Mouse (Mus musculus) MEL (cell line): ENCODE measurements at regions not wholly inside any gene's neighbourhood (a gene's known extent, or its start where the extent isn't known, plus 50 kb on each side); places are given as distances from the start of the nearest gene placed in this dataset.

Source experiments
- DNase-seq: peaks from one replicate; pipeline ENCODE4 v3.0.0; 2011; ENCODE audit warnings: low read depth, low spot score
- H3K27ac ChIP-seq: 2 replicates; pipeline ENCODE4 v1.5.1; 2012; ENCODE audit warnings: low read depth, mild to moderate bottlenecking, control low read depth, low read length, moderate library complexity; ENCODE audit not compliant: control insufficient read depth
- H3K27me3 ChIP-seq, 2 experiments: fragments of 150-350 bp in 1 of 2; sonication (generic) in 1 of 2; 2 replicates each; pipeline ENCODE4 v1.6.1; 2012; ENCODE audit warnings: low read length in 2 of 2, mild to moderate bottlenecking in 2 of 2, improper control_type of control experiment in 1 of 2, moderate library complexity in 1 of 2; ENCODE audit not compliant: insufficient read depth in 2 of 2, control insufficient read depth in 1 of 2
- H3K36me3 ChIP-seq, 2 experiments: 2 replicates each; pipeline ENCODE4 v1.6.1; 2012 to 2014; ENCODE audit warnings: low read length in 2 of 2, improper control_type of control experiment in 1 of 2, inconsistent platforms in 1 of 2, mild to moderate bottlenecking in 1 of 2; ENCODE audit not compliant: insufficient read depth in 2 of 2, control insufficient read depth in 1 of 2
- H3K4me1 ChIP-seq, 2 experiments: fragments of 150-350 bp in 1 of 2; sonication (generic) in 1 of 2; 2 replicates each; pipeline ENCODE4 v1.6.1; 2012; ENCODE audit warnings: low read length in 2 of 2, improper control_type of control experiment in 1 of 2, mild to moderate bottlenecking in 1 of 2; ENCODE audit not compliant: insufficient read depth in 2 of 2, control insufficient read depth in 1 of 2
- H3K4me3 ChIP-seq, 2 experiments: fragments of 150-350 bp in 1 of 2; sonication (generic) in 1 of 2; 2 replicates each; pipeline ENCODE4 v1.5.1; 2012; ENCODE audit warnings: low read depth in 2 of 2, low read length in 2 of 2, mild to moderate bottlenecking in 2 of 2, moderate library complexity in 2 of 2, control low read depth in 1 of 2, improper control_type of control experiment in 1 of 2; ENCODE audit not compliant: control insufficient read depth in 1 of 2, insufficient read depth in 1 of 2
- H3K79me2 ChIP-seq: 2 replicates; pipeline ENCODE4 v1.6.1; 2012; ENCODE audit warnings: mild to moderate bottlenecking, low read length, moderate library complexity; ENCODE audit not compliant: control insufficient read depth, poor library complexity, insufficient read depth
- H3K9ac ChIP-seq: 2 replicates; pipeline ENCODE4 v1.6.1; 2012; ENCODE audit warnings: low read depth, mild to moderate bottlenecking, control low read depth, low read length, moderate library complexity; ENCODE audit not compliant: control insufficient read depth, poor library complexity, severe bottlenecking
- H3K9me3 ChIP-seq: fragments of 150-350 bp; sonication (generic); replicated peaks from 2 replicates; pipeline ENCODE4 v1.6.1; 2012; ENCODE audit warnings: mild to moderate bottlenecking, low read length, improper control_type of control experiment, moderate library complexity; ENCODE audit not compliant: insufficient read depth
- BHLHE40 ChIP-seq: IDR thresholded peaks from 2 replicates; pipeline ENCODE4 v1.6.1; 2012; ENCODE audit warnings: low read depth, mild to moderate bottlenecking, inconsistent platforms, low read length, improper control_type of control experiment, borderline replicate concordance
- CHD1 ChIP-seq: IDR thresholded peaks from 2 replicates; pipeline ENCODE4 v1.6.1; 2012; ENCODE audit warnings: low read depth, mild to moderate bottlenecking, inconsistent platforms, low read length, improper control_type of control experiment
- CHD2 ChIP-seq: IDR thresholded peaks from 2 replicates; pipeline ENCODE4 v1.6.1; 2011; ENCODE audit warnings: low read length, improper control_type of control experiment
- CTCF ChIP-seq, 3 experiments: IDR thresholded peaks in 2 of 3; conservative IDR thresholded peaks in 1 of 3; 2 replicates each; pipeline ENCODE4 v1.5.1; 2011 to 2012; ENCODE audit warnings: low read length in 3 of 3, low read depth in 2 of 3, mild to moderate bottlenecking in 2 of 3, improper control_type of control experiment in 1 of 3, inconsistent platforms in 1 of 3, mixed read lengths in 1 of 3, moderate library complexity in 1 of 3; ENCODE audit not compliant: control insufficient read depth in 1 of 3, insufficient read depth in 1 of 3, poor library complexity in 1 of 3, severe bottlenecking in 1 of 3
- E2F4 ChIP-seq: IDR thresholded peaks from 2 replicates; pipeline ENCODE4 v1.6.1; 2011; ENCODE audit warnings: low read depth, low read length, improper control_type of control experiment, borderline replicate concordance
- ELF1 ChIP-seq: IDR thresholded peaks from 2 replicates; pipeline ENCODE4 v1.6.1; 2014; ENCODE audit warnings: low read depth, mild to moderate bottlenecking, inconsistent platforms, low read length, improper control_type of control experiment, moderate library complexity
- EP300 ChIP-seq, 2 experiments: IDR thresholded peaks; 2 replicates each; pipeline ENCODE4 v1.6.1; 2011; ENCODE audit warnings: improper control_type of control experiment in 2 of 2, low read length in 2 of 2, low read depth in 1 of 2, mild to moderate bottlenecking in 1 of 2
- ETS1 ChIP-seq: IDR thresholded peaks from 2 replicates; pipeline ENCODE4 v1.6.1; 2012; ENCODE audit warnings: low read depth, mild to moderate bottlenecking, inconsistent platforms, low read length, improper control_type of control experiment, moderate library complexity
- GABPA ChIP-seq: IDR thresholded peaks from 2 replicates; pipeline ENCODE4 v1.6.1; 2012; ENCODE audit warnings: low read depth, mild to moderate bottlenecking, inconsistent platforms, low read length, improper control_type of control experiment, moderate library complexity
- GATA1 ChIP-seq: IDR thresholded peaks from 2 replicates; pipeline ENCODE4 v1.6.1; 2011; ENCODE audit warnings: low read depth, low read length, improper control_type of control experiment
- JUND ChIP-seq: IDR thresholded peaks from 2 replicates; pipeline ENCODE4 v1.6.1; 2011; ENCODE audit warnings: low read depth, mild to moderate bottlenecking, improper control_type of control experiment, low read length
- MAFK ChIP-seq: IDR thresholded peaks from 2 replicates; pipeline ENCODE4 v1.6.1; 2011; ENCODE audit warnings: low read depth, mild to moderate bottlenecking, low read length, improper control_type of control experiment, borderline replicate concordance
- MAX ChIP-seq: IDR thresholded peaks from 2 replicates; pipeline ENCODE4 v1.6.1; 2011; ENCODE audit warnings: low read length, improper control_type of control experiment
- MEF2A ChIP-seq: IDR thresholded peaks from 2 replicates; pipeline ENCODE4 v1.6.1; 2014; ENCODE audit warnings: low read depth, mild to moderate bottlenecking, inconsistent platforms, low read length, improper control_type of control experiment; ENCODE audit not compliant: poor library complexity, insufficient replicate concordance, severe bottlenecking; ENCODE audit errors: extremely low read depth
- MXI1 ChIP-seq: IDR thresholded peaks from 2 replicates; pipeline ENCODE4 v1.6.1; 2011; ENCODE audit warnings: mild to moderate bottlenecking, low read depth, low read length, improper control_type of control experiment
- MYC ChIP-seq: IDR thresholded peaks from 2 replicates; pipeline ENCODE4 v1.6.1; 2011; ENCODE audit warnings: low read depth, mild to moderate bottlenecking, low read length, improper control_type of control experiment, moderate library complexity
- NRF1 ChIP-seq: IDR thresholded peaks from 2 replicates; pipeline ENCODE4 v1.6.1; 2014; ENCODE audit warnings: low read depth, mild to moderate bottlenecking, inconsistent platforms, low read length, improper control_type of control experiment, moderate library complexity; ENCODE audit not compliant: poor library complexity, insufficient read depth, severe bottlenecking
- POLR2AphosphoS2 ChIP-seq: IDR thresholded peaks from 2 replicates; pipeline ENCODE4 v1.6.1; 2011; ENCODE audit warnings: low read length, improper control_type of control experiment
- RCOR1 ChIP-seq: IDR thresholded peaks from 2 replicates; pipeline ENCODE4 v1.6.1; 2012; ENCODE audit warnings: low read depth, mild to moderate bottlenecking, inconsistent platforms, low read length, improper control_type of control experiment
- SIN3A ChIP-seq: IDR thresholded peaks from 2 replicates; pipeline ENCODE4 v1.6.1; 2012; ENCODE audit warnings: low read length, improper control_type of control experiment, inconsistent platforms
- SMC3 ChIP-seq: IDR thresholded peaks from 2 replicates; pipeline ENCODE4 v1.6.1; 2011; ENCODE audit warnings: low read depth, low read length, improper control_type of control experiment
- TAL1 ChIP-seq: IDR thresholded peaks from 2 replicates; pipeline ENCODE4 v1.6.1; 2012; ENCODE audit warnings: mild to moderate bottlenecking, inconsistent platforms, low read length, moderate library complexity, mixed read lengths
- TBP ChIP-seq: IDR thresholded peaks from 2 replicates; pipeline ENCODE4 v1.8.0; 2011; ENCODE audit warnings: low read depth, low read length, improper control_type of control experiment
- TCF12 ChIP-seq: IDR thresholded peaks from 2 replicates; pipeline ENCODE4 v1.6.1; 2014; ENCODE audit warnings: low read depth, mild to moderate bottlenecking, inconsistent platforms, low read length, improper control_type of control experiment, moderate library complexity
- USF1 ChIP-seq: IDR thresholded peaks from 2 replicates; pipeline ENCODE4 v1.6.1; 2014; ENCODE audit warnings: low read depth, mild to moderate bottlenecking, inconsistent platforms, low read length, improper control_type of control experiment, moderate library complexity
- USF2 ChIP-seq, 2 experiments: IDR thresholded peaks; 2 replicates each; pipeline ENCODE4 v1.6.1; 2011 to 2012; ENCODE audit warnings: improper control_type of control experiment in 2 of 2, low read length in 2 of 2, borderline replicate concordance in 1 of 2, inconsistent platforms in 1 of 2, low read depth in 1 of 2, mild to moderate bottlenecking in 1 of 2; ENCODE audit not compliant: insufficient read depth in 1 of 2
- ZMIZ1 ChIP-seq: IDR thresholded peaks from 2 replicates; pipeline ENCODE4 v1.6.1; 2012; ENCODE audit warnings: low read depth, mild to moderate bottlenecking, inconsistent platforms, low read length, improper control_type of control experiment, moderate library complexity

GRCm38 (mm10) chr10:19424030-19424429, 67.7 kb downstream of the Olig3 start:
- no peak for DNase-seq
- H3K9ac ChIP-seq = no peak overlapping the region
- H3K27me3 ChIP-seq = no peaks in the 10 kb centered on the region
- no peaks in the 10 kb centered on the region for H3K79me2 ChIP-seq
- H3K9me3 ChIP-seq = no peaks in the 10 kb centered on the region
- no peak overlapping the region for H3K4me3 ChIP-seq
- H3K4me1 ChIP-seq = no peaks in the 10 kb centered on the region
- no peaks in the 10 kb centered on the region for H3K36me3 ChIP-seq
- H3K27ac ChIP-seq = no peak overlapping the region
- TF ChIP-seq TBP (no peak), TAL1 (no peak), BHLHE40 (no peak), MAX (no peak), MYC (no peak), E2F4 (no peak), GATA1 (no peak), NRF1 (no peak)
- TF ChIP-seq, all 39 proteins: peak for 0

GRCm38 (mm10) chr10:19424961-19425360, 68.6 kb downstream of the Olig3 start:
- Histone ChIP-seq H3K9me3 (no peaks in the 10 kb centered on the region), H3K36me3 (no peaks in the 10 kb centered on the region), H3K27ac (no peak overlapping the region), H3K4me3 (no peak overlapping the region), H3K9ac (no peak overlapping the region), H3K79me2 (no peaks in the 10 kb centered on the region), H3K27me3 (no peaks in the 10 kb centered on the region), H3K4me1 (no peaks in the 10 kb centered on the region)
- DNase-seq = no peak
- no peak for TF ChIP-seq GABPA
- TF ChIP-seq EP300 (IDR thresholded peaks at IDR 0.05; ENCODE audit: low read depth in 1 of 2, low read length in 2 of 2) = no peak
- no peak for TF ChIP-seq TCF12
- TF ChIP-seq SIN3A = no peak
- TF ChIP-seq SMC3 = no peak
- TF ChIP-seq ZMIZ1 = no peak
- TF ChIP-seq RCOR1 = no peak
- no peak for TF ChIP-seq CTCF (IDR thresholded peaks at IDR 0.05 in 2 of 3, conservative IDR thresholded peaks at IDR 0.05 in 1 of 3; ENCODE audit: control insufficient read depth in 1 of 3, insufficient read depth in 1 of 3, low read depth in 2 of 3, low read length in 3 of 3, poor library complexity in 1 of 3, severe bottlenecking in 1 of 3)
- TF ChIP-seq MXI1 = no peak

- Histone ChIP-seq H3K27me3 (no peaks in the 10 kb centered on the region; a peak in 1 of 4 replicates), H3K36me3 (no peaks in the 10 kb centered on the region), H3K4me1 (no peaks in the 10 kb centered on the region), H3K79me2 (no peaks in the 10 kb centered on the region), H3K9ac (no peak overlapping the region), H3K9me3 (no peaks in the 10 kb centered on the region), H3K27ac (no peak overlapping the region), H3K4me3 (no peak overlapping the region)
- DNase-seq = no peak
- no peak for TF ChIP-seq ELF1
- no peak for TF ChIP-seq MEF2A
- TF ChIP-seq POLR2AphosphoS2 = no peak
- TF ChIP-seq JUND = no peak
- no peak for TF ChIP-seq USF1
- no peak for TF ChIP-seq MAFK
- TF ChIP-seq TBP = no peak
- no peak for TF ChIP-seq TCF12
- TF ChIP-seq ETS1 = no peak
- TF ChIP-seq SMC3 = no peak
- no peak for TF ChIP-seq CHD2
- TF ChIP-seq TAL1 = no peak
- no peak for TF ChIP-seq CHD1
- no peak for TF ChIP-seq USF2 (IDR thresholded peaks at IDR 0.05; ENCODE audit: borderline replicate concordance in 1 of 2, insufficient read depth in 1 of 2, low read depth in 1 of 2, low read length in 2 of 2)
- no peak for TF ChIP-seq NRF1
- TF ChIP-seq SIN3A = no peak
Measured at GRCm38 (mm10) chr10:19426835-19427234, 70.5 kb downstream of the Olig3 start.
